Mouse (Mus musculus) retina, postnatal 7 days (tissue): ENCODE data around the gene Abhd17b.
A peak's percentile ranks its signal among the peaks of the same experiment; 100 is the strongest.
"Not testable (repeated sequence)": the region's sequence is repeated elsewhere in the genome, so short reads cannot be mapped to it uniquely, and the experiment has no call there.

Experiments used
- DNase-seq: peaks from one replicate; pipeline ENCODE4 v3.0.0-alpha.2; 2012; ENCODE audit warnings: low read depth, low spot score

Gene Abhd17b

DNA sequence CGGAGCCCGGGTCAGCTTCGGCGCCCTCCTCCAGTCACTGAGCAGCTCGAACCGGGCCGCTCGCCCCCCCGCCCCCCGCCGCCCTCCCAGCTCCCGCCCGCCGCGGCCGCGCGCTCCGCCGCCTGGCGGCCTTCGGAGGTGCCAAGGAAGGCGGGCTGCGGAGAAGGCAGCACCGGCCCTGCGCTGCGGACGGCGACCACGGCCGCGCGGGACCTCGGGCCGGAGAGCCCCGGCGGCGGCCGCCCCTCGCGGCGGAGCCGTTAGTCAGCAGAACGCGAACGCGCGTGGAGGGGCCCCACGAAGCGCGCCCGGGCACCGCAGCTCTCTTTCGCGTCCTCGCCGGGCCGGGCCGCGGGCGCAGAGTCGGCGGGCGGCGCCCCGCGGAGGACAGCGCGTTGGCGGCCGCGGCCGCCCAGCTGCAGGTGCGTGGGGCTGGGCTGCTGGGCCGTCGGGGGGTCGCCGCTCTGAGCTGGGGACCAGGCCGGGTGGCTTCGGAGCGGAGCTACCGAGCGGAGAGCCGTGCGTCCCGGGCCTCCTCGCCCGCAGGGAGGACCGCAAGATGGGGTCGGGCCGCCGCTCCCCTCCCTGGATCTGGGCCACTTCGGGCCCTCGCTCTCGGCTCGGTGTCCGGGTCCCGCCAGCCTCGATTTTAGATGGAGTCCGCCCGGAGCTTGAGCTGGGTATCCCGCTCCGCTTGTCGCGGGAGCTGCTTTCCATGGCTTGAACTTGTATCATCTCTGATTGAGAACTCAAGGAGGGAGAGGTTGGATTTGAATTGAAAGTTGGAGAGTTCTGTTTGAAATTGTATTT lies at the start of gene Abhd17b:
Abhd17b (plus strand) TSS at position 14 of the 810 bp plus-strand sequence.
- peak; percentile 11 for DNase-seq

DNA sequence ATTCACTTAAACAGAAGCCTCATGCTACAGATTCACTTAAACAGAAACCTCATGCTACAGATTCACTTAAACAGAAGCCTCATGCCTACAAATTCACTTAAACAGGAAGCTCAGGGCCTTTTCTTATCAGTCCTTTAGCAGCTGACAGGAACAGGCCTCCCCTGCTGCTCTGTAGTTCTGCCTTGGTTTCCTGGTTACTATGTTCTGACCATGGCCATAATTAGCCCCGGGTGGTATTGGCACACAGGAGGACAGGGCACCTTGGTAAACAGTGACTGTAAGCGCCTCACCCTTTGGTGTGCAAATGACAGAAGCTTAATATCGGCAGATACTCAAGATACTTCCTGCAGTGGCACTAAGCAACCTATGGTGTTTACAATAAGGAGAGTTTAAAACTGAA lies 49.1 kb upstream of the Abhd17b start:
- no peak for DNase-seq

DNA sequence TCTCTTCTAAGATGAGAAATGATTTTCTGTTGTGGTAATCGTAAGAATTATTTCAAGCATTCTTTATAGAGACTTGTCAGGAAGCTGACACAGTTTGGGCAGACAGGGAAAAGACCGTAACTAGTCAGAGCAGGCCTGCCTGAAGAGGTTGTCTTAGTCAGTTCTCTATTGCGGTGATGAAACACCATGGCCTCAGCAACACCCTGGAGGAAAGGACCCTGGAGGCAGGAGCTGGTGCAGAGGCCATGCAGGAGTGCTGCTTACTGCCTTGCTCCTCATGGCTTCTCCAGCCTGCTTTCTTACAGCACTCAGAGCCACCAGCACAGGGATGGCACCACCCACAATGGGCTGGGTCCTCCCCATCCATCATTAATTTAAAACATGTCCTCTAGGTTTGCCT lies 47.7 kb upstream of the Abhd17b start:
- no peak for DNase-seq

DNA sequence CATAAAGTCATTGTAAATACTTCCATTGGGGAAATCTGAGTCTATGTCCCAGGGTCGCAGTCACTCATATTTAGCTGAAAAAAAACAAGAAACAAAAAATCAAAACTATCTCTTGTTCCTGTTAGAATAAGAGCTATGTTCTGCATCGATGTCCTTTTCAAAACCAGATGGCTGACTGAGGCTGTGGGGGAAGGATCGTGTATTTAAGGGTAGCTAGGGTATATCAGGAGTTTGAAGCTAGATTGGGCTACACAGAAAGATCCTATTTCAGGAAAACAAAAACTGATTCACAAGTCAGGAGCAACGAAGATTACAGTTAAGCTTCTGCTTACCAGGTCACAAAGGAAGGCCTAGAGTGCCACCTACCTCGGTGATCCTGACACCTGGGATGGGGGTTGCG lies 42.7 kb upstream of the Abhd17b start:
- no peak for DNase-seq

DNA sequence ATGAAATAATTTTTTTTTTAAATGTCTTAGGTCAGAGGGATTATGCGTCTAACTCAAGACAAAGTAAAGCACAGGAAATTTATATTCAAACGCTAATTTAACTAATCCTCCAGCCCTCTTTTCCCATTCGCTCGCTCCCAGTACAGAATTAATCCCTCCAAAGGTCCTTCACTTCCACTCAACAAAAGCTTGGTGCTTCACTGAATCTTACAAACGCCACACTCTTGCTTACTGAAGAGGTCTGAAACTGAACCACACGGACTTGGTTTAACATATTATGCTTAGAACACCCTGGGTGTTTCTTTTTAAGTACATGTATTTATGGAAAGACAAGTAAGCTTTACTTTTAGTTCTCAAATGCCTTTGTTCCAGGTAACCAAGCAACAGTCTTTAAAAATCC lies 41.7 kb upstream of the Abhd17b start:
- no peak for DNase-seq

DNA sequence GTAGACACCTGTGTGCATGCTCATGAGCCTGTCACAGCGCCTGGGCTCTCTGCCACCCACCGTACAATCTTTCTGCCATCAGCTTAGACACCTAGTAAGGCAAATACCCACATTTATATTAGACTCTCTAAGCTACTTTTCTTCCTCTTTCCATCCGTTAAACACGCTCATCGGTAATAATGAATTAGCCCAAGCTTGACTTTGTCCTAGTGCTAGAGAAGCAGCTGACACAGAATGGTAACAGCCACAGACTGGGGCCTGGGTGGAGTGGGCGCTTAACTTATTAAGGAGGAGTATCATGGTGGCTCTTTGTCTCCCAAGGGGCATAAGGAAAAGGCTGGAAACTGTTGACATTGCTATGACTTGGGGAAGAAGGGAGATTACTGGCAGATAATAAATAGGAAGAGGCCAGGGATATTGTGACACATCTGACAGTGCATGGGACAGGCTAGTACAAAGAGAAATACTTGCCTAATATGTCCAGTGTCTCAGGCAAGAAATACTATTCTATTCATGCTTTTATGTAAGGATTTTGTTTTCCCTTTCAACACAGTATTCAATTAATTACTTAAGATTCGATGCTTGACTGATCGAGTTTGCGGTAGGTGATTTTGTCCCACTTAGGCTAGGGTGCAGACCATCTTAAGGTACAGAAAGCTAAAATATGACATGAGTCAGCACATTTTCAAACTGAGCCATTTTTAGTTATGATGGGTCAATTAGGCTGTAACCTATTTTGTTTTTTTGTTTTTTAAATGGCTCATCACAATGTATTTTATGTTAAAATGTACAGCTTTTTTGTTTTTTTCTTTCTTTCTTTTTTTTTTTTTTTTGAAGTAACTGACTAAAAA lies 41.0 kb upstream of the Abhd17b start:
- DNase-seq = no peak

DNA sequence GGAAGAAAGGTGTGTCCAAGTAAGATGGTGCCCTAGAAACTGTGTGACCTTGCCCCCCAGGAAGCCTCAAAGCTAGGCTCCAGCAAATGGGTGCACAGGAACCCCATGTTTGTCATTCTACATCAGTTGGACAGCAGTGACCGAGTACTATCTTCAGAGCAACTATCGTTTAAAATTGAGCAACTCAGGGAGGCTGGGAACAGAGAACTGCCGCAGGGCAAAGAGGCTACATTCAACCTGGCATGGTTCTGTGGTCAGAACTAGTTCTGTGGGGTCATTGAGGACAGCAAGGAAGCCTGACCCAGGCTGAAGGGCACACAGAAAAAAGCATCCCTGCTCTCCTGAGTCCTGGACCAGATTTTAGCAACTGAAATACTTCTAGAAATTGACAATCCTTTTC lies 37.2 kb upstream of the Abhd17b start:
- DNase-seq = no peak

DNA sequence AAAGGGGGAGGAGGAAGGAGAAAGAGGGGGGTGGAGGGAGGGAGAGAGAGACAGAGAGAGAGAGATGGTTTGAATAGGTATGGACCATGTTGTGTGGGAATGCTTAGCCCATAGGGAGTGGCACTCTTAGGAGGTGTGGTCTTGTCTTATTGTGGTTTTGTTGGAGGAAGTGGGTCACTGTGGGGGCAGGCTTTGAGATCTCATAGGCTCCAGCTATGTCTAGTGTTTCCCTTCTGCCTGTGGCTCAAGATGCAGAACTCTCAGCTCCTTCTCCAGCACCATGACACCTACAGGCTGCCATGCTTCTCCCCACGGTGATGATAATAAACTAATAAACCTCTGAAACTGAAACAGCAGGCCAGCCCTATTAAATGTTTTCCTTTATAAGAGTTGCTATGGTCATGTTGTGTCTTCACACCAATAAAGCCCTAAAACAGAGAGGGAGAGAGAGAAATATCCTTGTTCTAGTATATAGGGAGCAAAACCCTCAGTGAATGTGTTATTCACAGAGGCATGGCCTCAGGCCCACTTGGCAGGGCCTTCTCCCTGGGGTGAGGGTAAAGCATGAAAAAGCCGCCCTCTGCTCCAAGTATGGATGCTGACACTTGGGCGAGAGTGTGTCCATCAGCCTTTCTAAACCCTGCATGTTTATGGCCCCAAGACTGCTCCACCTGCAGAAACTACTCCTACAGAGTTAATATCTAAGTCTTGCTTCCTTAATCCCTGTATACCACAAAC lies 29.4 kb upstream of the Abhd17b start:
- no peak for DNase-seq

DNA sequence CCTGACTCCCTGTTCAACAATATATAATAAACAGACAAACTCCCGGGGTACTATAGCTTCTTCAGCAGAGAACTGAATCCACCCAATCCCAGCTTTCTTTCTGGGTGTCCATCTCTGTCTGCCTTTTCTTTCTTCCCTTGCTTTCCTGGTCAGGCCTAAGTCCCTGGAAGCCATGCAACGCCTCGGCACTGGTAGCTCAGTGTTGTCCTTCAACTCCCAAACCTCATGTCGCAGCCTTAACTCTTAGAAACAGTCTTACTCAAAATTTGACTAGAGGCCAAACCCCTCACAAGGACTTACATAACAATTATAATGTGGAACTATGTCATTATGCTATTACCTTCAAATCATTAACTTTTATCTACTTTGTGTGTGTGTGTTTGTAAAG lies 28.8 kb upstream of the Abhd17b start:
- DNase-seq = no peak

DNA sequence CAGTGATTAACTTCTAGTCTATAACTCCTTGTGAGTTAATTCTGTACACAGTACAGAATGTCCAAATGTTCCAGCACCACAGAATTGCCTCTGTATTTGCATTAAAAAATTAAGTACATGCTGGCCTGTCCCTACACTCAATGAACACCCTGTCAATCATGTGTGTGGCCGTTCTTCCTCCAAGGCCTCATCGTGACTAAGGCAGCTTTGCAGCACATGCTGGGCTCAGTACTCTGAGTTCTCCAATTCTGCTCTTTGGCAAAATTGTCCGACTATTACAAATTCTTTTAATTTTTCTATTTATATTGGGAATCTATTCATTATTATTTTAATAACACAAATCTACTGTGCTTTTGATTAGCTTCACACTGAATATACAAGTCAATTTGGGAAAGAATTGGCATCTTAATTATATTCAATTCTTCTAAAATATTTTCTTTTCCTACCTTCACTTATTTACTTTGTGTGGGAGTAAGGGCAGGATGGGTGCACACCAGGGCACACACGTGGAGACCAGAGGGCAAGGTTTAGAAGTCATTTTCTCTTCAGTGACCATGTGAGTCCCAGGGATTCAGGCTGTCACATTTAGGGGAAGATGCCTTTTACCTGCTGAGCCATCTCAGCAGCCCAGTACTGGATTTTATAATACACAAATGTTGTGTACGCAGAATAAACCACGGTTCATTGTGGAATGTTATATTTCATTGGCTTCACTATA lies 26.6 kb upstream of the Abhd17b start:
- DNase-seq = no peak

DNA sequence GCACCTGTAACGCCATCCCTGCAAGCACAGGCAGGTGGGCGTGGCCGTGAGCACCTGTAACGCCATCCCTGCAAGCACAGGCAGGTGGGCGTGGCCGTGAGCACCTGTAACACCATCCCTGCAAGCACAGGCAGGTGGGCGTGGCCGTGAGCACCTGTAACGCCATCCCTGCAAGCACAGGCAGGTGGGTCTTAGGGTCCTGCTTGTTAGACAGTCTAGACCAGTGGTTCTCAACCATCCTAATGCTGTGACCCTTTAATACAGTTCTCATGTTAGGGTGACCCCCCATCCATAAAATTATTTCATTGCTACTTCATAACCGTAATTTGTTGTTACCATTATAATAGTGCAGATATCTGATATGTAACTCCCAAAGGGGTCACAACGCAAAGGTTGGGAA lies 24.5 kb upstream of the Abhd17b start:
- not testable (repeated sequence) for DNase-seq

DNA sequence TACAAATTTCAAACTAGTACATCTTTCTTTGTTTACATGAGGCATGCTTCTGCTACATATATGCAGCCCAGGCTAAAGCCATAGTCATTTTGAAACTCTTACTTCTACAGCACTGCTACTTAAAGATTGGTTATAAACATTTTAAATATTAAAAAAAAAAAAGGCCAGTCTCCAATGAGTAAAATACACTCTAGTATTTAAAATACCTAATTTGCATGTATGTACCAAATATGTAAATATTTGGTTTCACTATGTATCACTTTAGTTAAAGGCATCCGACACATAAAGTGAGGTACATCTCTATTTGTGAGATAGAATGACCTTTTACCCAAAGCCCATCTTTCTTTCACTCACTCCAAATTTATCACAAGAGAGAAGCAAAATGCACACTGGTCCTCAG lies 24.0 kb upstream of the Abhd17b start:
- DNase-seq = no peak

DNA sequence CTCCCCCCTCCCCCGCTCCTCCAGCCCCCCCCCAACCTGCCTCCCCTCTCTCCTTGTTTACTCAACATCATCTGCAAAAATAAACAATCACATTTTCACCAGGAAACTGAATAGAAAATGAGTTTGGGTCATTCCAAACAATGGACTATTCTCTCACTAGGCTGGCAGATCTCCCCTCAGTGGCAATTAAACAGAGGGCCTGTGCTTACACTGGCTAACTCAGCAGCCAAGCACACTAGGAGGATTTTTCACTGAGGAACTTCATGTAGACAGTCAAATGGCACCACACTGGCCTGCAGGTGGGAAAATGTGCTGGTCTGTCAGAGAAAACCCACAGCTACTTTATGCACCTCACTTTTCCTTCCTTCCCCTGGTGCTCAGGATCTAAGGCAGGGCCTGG lies 23.5 kb upstream of the Abhd17b start:
- no peak for DNase-seq

DNA sequence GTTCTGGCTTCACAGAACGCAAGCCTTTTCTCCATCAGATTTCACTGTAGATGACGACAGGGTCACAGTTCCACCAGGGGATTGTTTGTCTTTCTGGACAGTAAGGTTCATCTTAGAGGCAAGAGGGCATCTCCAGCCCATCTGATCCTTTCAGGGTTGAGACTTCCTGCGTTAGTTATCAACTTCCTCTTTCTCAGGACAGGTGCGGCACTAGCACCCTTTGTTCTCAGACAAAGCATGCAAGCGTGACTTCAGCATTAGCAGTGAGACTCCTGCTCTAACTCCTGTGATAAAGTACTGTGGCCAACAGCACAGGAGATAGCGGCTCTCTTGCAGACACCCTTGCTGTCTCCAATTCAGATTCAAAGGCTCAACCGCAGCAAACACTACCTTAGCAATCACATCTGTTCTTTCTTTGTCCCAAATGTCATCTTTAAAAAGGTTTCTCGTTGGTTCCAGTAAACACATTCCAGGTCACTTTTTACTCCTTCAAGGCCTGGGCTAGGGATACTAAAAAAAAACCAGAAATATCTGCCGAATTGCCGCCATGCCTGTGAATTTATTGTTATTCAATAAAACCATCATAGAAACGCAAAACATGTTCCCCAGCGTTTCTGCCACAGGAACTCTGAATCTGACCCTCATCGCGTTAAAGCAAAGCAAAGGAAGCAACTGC lies 22.2 kb upstream of the Abhd17b start:
- DNase-seq = no peak

DNA sequence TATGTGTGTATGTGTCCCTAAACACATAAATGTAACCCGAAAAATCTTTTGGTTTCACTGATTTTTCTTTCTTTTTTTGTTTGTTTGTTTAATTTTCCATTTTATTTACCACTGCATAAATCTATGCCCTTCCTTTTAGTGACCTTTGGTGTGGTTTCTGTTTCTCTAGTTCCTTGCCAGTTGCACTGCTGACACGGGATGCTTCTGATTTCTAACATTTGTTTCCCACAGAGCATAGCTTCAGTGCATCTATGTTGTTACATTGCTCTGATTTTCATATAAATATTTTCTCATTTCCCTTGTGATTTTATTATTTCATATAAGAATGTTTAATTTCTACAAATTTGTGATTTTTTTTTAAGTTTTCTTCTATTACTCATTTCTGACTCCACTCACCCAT lies 17.6 kb upstream of the Abhd17b start:
- no peak for DNase-seq

DNA sequence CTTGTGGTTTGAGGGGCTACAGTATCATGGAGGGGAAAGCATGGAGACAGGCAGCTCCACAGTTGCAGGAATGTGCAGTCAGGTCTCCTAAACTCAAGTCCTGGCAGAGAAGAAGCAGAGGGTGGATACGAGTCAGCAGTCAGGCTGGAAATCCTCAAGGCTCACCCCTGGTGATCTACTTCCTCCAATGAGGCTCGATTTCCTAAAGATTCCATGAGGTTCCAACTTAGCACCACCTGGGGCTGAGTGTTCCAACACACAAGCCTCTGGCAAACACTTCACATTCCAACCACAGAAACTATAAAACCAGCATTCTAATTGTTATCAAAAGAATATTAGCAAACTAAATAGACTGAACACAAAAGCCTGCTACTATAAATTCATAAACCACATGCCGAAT lies 16.1 kb upstream of the Abhd17b start:
- no peak for DNase-seq

DNA sequence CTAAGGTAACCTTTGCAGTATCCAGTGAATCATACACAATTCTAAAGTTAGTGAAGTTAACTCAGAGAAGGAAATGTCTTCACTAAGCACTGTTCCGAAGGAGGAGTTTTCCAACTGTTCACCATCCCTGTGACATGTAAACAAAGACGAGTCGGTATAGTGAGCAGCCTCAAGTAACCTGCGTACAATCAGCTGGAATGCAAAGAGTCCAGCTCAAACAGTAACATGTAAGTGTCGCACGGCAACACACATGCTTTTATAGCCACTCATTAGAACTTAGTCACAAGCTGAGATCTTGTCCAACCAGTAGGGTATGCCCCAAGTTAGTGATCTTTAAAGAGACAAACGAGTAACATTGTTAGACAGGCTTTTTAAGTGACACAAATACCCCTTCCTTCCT lies 15.3 kb upstream of the Abhd17b start:
- no peak for DNase-seq

DNA sequence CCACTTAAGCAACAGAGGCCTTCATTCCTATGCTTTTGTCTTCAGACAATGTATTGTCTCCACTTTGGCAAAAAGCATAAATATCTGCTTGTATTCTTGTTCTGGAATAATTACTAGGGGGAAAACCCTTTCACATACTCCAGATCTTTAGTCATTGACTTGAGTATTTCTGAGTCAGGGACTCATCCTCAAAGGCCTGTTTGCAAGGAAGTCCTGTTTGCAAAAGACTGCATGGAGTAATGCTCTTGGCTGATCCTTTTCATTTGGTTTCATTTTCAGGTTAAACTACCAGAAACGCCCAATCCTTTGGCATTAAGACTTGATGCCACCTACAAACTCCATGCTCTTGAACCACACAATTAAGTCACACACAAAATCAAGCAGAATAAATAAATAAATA lies 9.1 kb upstream of the Abhd17b start:
- no peak for DNase-seq

DNA sequence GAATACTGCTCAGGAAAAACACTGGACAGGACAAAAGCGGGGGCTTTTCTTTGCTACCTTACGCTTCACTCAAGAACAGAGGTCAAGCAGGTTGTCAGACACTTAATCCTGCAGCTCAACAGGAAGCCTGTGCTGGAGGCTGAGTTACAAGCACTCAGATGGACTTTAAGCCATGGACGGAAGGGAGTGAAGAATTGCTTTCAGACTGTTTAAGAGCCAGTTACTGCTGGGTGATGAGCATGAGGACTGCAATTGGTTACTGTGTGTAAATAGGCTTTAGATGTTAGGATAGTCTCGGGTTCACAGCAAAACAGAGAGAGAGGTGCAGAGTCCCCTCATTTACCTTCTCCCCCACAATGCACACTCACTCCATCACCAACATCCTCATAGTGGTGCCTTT lies 7.7 kb upstream of the Abhd17b start:
- DNase-seq = no peak

DNA sequence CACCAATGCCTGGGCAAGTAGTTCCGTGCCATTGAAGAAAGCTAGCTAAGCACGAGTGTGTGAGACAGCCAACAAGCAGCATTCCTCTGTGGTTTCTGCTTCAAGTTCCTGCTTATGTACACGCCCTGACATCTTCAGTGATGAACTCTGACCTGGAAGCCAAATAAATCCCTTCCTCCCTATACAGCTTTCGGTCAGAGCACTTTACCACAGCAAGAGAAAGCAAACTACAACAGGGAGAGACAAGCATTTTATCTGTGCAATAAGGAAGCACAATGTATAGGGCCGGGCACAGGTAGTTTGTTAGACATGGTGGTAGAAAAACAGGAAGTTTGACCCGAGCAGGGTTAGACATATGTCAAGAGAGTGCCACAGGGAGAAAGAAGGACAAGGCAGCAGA lies 6.8 kb upstream of the Abhd17b start:
- DNase-seq = no peak

DNA sequence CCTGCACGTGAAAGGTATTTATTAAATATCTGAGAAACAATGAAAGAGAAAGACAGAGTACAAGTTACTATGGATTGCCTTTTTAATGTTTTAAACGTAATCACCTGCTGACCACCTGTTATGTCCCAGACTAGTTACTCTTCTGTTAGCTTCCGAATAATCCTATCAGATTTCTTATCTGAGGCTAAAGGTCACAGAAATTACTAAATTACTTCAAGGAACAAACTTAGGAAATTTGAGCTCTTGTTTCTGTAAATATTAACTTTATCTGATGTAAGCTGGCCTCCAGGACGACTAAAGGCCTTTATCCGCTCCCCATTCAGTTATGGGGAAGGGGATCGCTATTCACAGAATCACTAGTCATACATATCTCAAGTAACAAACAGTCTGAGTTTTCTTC lies 1.3 kb upstream of the Abhd17b start:
- DNase-seq = no peak
